In genomic region chr10:34252833-34253232, GRCm38 (mm10) we compare ENCODE assay signal across 6 mouse cellular contexts. TPM values are rescaled to one million over a fixed set of nuclear protein-coding genes. Genes with fewer than 3 reads are reported as not detected.
DNase-seq lines count a peak whose midpoint lies in the region; TF ChIP-seq lines count a peak whose summit lies in the region.
"Not testable (repeated sequence)": the region's sequence is repeated elsewhere in the genome, so short reads cannot be mapped to it uniquely, and the experiment has no call there.
"Had no signal": no experiment of that assay in that cellular context is flagged by ENCODE, and none has a peak within 500 bp of the region (broad histone marks: within the 10 kb centered on the region; RNA-seq: fewer than 3 reads in every experiment).

No protein-coding gene starts in this region.

- H3K27ac ChIP-seq in ES-E14 (ENCODE audit: insufficient read depth, low read depth, low read length, poor library complexity, severe bottlenecking): not testable (repeated sequence)

- not testable (repeated sequence) for H3K9ac ChIP-seq in ES-E14 (ENCODE audit: insufficient read depth, low read depth, low read length, poor library complexity, severe bottlenecking)

- H3K4me3 ChIP-seq in ES-E14 (ENCODE audit: insufficient read depth in 1 of 2, low read depth in 1 of 2, low read length in 2 of 2, poor library complexity in 1 of 2, severe bottlenecking in 1 of 2): not testable (repeated sequence)

- H3K4me1 ChIP-seq in ES-E14 (ENCODE audit: control insufficient read depth in 2 of 2, insufficient read depth in 2 of 2, low read length in 2 of 2, poor library complexity in 1 of 2): not testable (repeated sequence)

- in situ Hi-C loops in ES-E14 (cut with MboI; ENCODE audit: low sequenced_read_pairs in 2 of 2, unreplicated experiment in 2 of 2): not testable (repeated sequence)

- H3K36me3 ChIP-seq in ES-E14 (ENCODE audit: control insufficient read depth, insufficient read depth, low read length, poor library complexity, severe bottlenecking): not testable (repeated sequence)

- DNase-seq in ES-CJ7 (ENCODE audit: low read depth, low spot score) (peak; percentile 90), R1 (ENCODE audit: low read depth, low spot score) (peak; percentile 86), ZHBTc4 (ENCODE audit: low read depth, low spot score) (peak; percentile 84)
- not testable (repeated sequence) for DNase-seq in ES-E14 (ENCODE audit: low read depth, low spot score)
- peak; percentile 50 for DNase-seq in heart, adult 11 months

- H3K9me3 ChIP-seq in ES-E14 (ENCODE audit: control insufficient read depth, insufficient read depth, low read depth, low read length): not testable (repeated sequence)

TF ChIP-seq in ES-E14, 5 proteins besides CTCF, POLR2A, EP300 and RAD21:
- peak; percentile 69; the same call in 1 of the 2 replicates for TF ChIP-seq ZNF384 (IDR thresholded peaks at IDR 0.05; ENCODE audit: low read depth, low read length)
TF ChIP-seq in ES-E14: peak in this region for 1; not testable (repeated sequence) for 4.

RNA-seq across cellular contexts. Expression of gene Tspyl1, which starts 29.2 kb away (rescaled TPM):
- 14.0 and 20.9 TPM in 2 replicates for total RNA-seq in ES-E14 (2012; rRNA removed)

RNA-seq across cellular contexts. Expression of gene Tspyl4, which starts 44.4 kb away (rescaled TPM):
- total RNA-seq in ES-E14 (2012; rRNA removed): 4.3 and 4.8 TPM in 2 replicates

RNA-seq across cellular contexts. Expression of gene Dse, which starts 45.3 kb away (rescaled TPM):
- total RNA-seq in ES-E14 (2012; rRNA removed): 118 and 165 TPM in 2 replicates
- total RNA-seq: MEL had no signal
